Mouse (Mus musculus) brain, embryonic 14.5 days (tissue): ENCODE results near the gene Tmem14c.

Experiments
- CTCF ChIP-seq: fragments of 200-500 bp; IDR thresholded peaks from 2 replicates; pipeline ENCODE4 v1.5.1; 2012; ENCODE audit warnings: inconsistent platforms, mild to moderate bottlenecking, moderate library complexity, borderline replicate concordance; ENCODE audit not compliant: insufficient read depth, insufficient read length; ENCODE audit errors: extremely low read depth
- POLR2A ChIP-seq: fragments of 200-500 bp; IDR thresholded peaks from 2 replicates; pipeline ENCODE4 v1.6.1; 2012; ENCODE audit warnings: mild to moderate bottlenecking, inconsistent platforms, borderline replicate concordance; ENCODE audit not compliant: poor library complexity, insufficient read depth, insufficient read length, severe bottlenecking; ENCODE audit errors: extremely low read depth

DNA sequence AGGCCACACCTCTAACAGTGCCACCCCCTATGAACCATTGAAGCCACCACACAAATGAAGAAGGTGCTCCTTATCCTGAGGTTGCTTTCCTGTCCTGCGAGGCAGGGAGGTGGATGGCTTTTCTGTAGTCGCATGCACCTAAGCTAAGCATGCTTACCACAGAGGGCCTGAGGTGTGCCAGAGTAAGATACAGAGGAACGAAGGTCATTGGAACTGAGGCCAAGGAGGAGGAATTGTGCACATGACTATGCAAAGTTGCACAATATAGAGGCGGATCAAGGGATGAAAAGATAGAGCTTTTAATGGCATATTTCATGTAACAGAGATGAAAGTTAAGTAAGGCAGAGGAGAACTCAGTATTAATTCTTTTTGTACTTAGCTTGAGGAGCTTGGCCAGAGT is 9.8 kb upstream of the Tmem14c start:
- TF ChIP-seq CTCF, result no peak
- TF ChIP-seq POLR2A, result no peak
